Mouse (Mus musculus) spleen, adult 2 months (tissue): ENCODE results near the gene Sema4c. TPM values are rescaled to one million over a fixed set of nuclear protein-coding genes. Genes with fewer than 3 reads are reported as not detected.
A peak's percentile ranks its signal among the peaks of the same experiment; 100 is the strongest.

Experiments
- DNase-seq, 2 experiments: peaks; one replicate each; pipeline versions ENCODE4 v3.0.0 to v3.0.0-alpha.2; 2012 to 2021; ENCODE audit warnings: low spot score in 2 of 2, low read depth in 1 of 2
- H3K27ac ChIP-seq: fragments of 200-500 bp; 2 replicates; pipeline ENCODE4 v1.5.1; 2012; ENCODE audit warnings: low read length, inconsistent platforms; ENCODE audit not compliant: insufficient read depth
- H3K27me3 ChIP-seq: fragments of 200-500 bp; 2 replicates; pipeline ENCODE4 v1.6.1; 2012; ENCODE audit warnings: mild to moderate bottlenecking, moderate library complexity, low read length, inconsistent platforms; ENCODE audit not compliant: control insufficient read depth, insufficient read depth
- H3K36me3 ChIP-seq: fragments of 200-500 bp; 2 replicates; pipeline ENCODE4 v1.6.1; 2012; ENCODE audit warnings: mild to moderate bottlenecking, low read length, inconsistent platforms; ENCODE audit not compliant: control insufficient read depth, insufficient read depth
- H3K4me1 ChIP-seq: fragments of 200-500 bp; 2 replicates; pipeline ENCODE4 v1.6.1; 2011; ENCODE audit warnings: inconsistent platforms; ENCODE audit not compliant: control insufficient read depth, insufficient read depth, insufficient read length
- H3K4me3 ChIP-seq: fragments of 200-500 bp; 2 replicates; pipeline ENCODE4 v1.5.1; 2011; ENCODE audit warnings: mild to moderate bottlenecking, inconsistent platforms; ENCODE audit not compliant: insufficient read depth, insufficient read length; ENCODE audit errors: extremely low read depth
- CTCF ChIP-seq: fragments of 200-500 bp; IDR thresholded peaks from 2 replicates; pipeline ENCODE4 v1.5.1; 2011; ENCODE audit warnings: mild to moderate bottlenecking, inconsistent platforms; ENCODE audit not compliant: insufficient read depth, insufficient read length, insufficient replicate concordance; ENCODE audit errors: extremely low read depth
- POLR2A ChIP-seq: fragments of 200-500 bp; IDR thresholded peaks from 2 replicates; pipeline ENCODE4 v1.6.1; 2011; ENCODE audit warnings: low read depth, low read length, inconsistent platforms
- WGBS: fragments of 180-500 bp; shearing (Covaris S2); methylation state at CpG from one replicate; pipeline ENCODE4 v1.1.7; 2018; 5-methylcytosine and 5-hydroxymethylcytosine counted together
- polyA plus RNA-seq: library from polyadenylated mRNA; depleted of rRNA; stranded (reverse); fragments of >200 nt; gene quantifications from 2 replicates; pipeline ENCODE4 v1.2.3, GENCODE M21; 2012

Sema4c gene
- polyA plus RNA-seq, 1 experiment: 9.5 TPM

DNA sequence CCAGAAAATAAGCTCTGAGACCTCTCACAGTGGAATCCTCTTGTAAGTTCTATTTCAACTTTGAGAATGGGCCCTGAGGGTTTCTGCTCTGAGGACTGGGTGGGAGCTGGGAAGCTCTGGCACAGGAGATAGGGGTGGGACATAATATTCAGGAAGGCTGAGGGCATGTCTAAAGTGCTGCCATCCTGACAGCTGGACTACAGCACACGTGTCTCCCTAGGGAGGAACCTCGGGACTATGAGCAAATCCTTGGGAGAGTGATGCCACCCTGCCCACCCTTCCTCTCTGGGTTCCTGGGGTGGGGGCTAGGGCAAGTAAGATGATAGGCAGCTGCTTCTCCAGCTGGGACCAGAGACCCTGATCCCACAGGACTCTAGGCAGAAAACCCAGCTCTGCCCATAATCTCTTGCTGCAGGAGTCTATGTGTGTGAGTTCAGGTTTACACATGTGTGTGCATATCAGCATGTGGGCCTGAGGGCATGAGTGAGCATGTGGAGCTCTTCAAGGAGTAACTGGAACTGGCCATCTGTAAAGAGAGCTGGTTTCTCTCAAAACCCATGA lies 14.1 kb upstream of the Sema4c start:
- no peak overlapping the region for H3K4me3 ChIP-seq
- DNase-seq: no peak
- no peaks in the 10 kb centered on the region; the same call in 1 of the 2 replicates for H3K4me1 ChIP-seq
- H3K36me3 ChIP-seq: no peaks in the 10 kb centered on the region
- peak overlapping the region; percentile 22 for H3K27ac ChIP-seq
- 64% methylated on average over 2 of the region's 2 CpGs for WGBS
- no peaks in the 10 kb centered on the region for H3K27me3 ChIP-seq
- TF ChIP-seq CTCF (no peak), POLR2A (no peak)

GRCm38 (mm10) chr1:36571627-36572026 lies 13.5 kb upstream of the Sema4c start:
- peak overlapping the region; percentile 22 for H3K27ac ChIP-seq
- no peak for DNase-seq
- H3K4me1 ChIP-seq: no peaks in the 10 kb centered on the region; the same call in 1 of the 2 replicates
- WGBS: 31% methylated on average over 6 of the region's 6 CpGs
- H3K36me3 ChIP-seq: no peaks in the 10 kb centered on the region
- H3K27me3 ChIP-seq: no peaks in the 10 kb centered on the region
- no peak overlapping the region for H3K4me3 ChIP-seq
- TF ChIP-seq POLR2A (no peak), CTCF (no peak)

- Histone ChIP-seq H3K27ac (peak overlapping the region; percentile 56), H3K36me3 (no peaks in the 10 kb centered on the region), H3K4me1 (no peaks in the 10 kb centered on the region; the same call in 1 of the 2 replicates), H3K4me3 (no peak overlapping the region), H3K27me3 (no peaks in the 10 kb centered on the region)
- DNase-seq: no peak
- 93% methylated on average over 5 of the region's 5 CpGs for WGBS
- TF ChIP-seq CTCF: no peak
- TF ChIP-seq POLR2A: no peak
Observed at GRCm38 (mm10) chr1:36570320-36570719, 12.2 kb upstream of the Sema4c start.

GRCm38 (mm10) chr1:36569694-36570276 lies 11.6 kb upstream of the Sema4c start:
- Histone ChIP-seq H3K4me3 (no peak overlapping the region), H3K27ac (peak overlapping the region; percentile 56), H3K36me3 (no peaks in the 10 kb centered on the region), H3K4me1 (no peaks in the 10 kb centered on the region; the same call in 1 of the 2 replicates), H3K27me3 (no peaks in the 10 kb centered on the region)
- no peak for DNase-seq
- TF ChIP-seq POLR2A: no peak
- no peak for TF ChIP-seq CTCF
- WGBS: 66% methylated on average over 7 of the region's 7 CpGs

DNA sequence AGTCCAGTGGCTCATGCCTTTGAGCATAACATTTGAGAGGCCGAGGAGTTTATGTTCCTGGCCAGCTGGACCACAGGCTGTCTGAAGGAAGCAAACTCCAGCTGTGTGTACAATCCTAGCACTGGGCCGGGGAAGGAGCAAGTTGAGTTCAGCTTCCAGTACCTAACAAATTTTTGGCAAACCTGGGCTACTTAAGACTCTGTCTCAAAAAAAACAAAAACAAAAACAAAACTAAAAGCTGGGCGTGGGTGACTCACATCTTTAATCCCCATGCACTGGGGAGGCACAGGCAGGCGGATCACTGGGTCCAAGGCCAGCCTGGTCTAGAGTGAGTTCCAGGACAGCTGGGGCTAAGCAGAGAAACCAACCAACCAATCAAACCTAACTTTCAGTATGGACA lies 10.6 kb upstream of the Sema4c start:
- no peaks in the 10 kb centered on the region; the same call in 1 of the 2 replicates for H3K4me1 ChIP-seq
- 81% methylated on average over 4 of the region's 4 CpGs for WGBS
- H3K27ac ChIP-seq: peak overlapping the region; percentile 56; the same call in 1 of the 2 replicates
- no peaks in the 10 kb centered on the region for H3K27me3 ChIP-seq
- DNase-seq: no peak
- no peak overlapping the region for H3K4me3 ChIP-seq
- H3K36me3 ChIP-seq: no peaks in the 10 kb centered on the region
- TF ChIP-seq CTCF (no peak), POLR2A (no peak)

GRCm38 (mm10) chr1:36567818-36568603 lies 9.9 kb upstream of the Sema4c start:
- Histone ChIP-seq H3K4me1 (no peaks in the 10 kb centered on the region; the same call in 1 of the 2 replicates), H3K4me3 (no peak overlapping the region), H3K27me3 (no peaks in the 10 kb centered on the region), H3K36me3 (no peaks in the 10 kb centered on the region), H3K27ac (no peak overlapping the region)
- TF ChIP-seq POLR2A (no peak), CTCF (no peak)
- no peak for DNase-seq
- 88% methylated on average over 21 of the region's 21 CpGs for WGBS
